Mouse (Mus musculus): ENCODE results near the gene Afdn. TPM values are rescaled to one million over a fixed set of nuclear protein-coding genes. Genes with fewer than 3 reads are reported as not detected.

Afdn gene
- polyA plus RNA-seq, 1 experiment: 6.6 TPM

DNA sequence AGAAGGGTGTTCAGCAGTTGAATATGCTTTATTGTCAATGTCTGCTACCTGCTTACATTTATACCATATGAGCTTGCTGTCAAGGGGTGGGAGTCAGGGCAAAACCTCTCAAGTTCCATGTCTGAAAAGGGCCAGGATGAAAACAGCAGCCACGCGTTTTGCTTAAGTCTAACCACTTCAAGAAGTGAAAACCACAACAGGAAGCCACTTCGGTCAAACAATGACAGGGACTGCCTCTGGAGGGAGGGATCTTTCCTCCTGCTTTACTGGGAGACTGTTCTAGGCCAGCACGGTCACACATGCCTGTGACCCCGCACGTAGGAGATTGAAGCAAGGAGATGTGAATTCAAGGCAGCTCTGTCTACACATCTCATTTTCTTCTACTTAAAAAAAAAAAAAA is 14.0 kb upstream of the Afdn start:
- no peak for TF ChIP-seq CTCF (IDR thresholded peaks at IDR 0.05; ENCODE audit: control insufficient read depth, insufficient read depth, low read length)
- TF ChIP-seq POLR2A (IDR thresholded peaks at IDR 0.05; ENCODE audit: borderline replicate concordance, control insufficient read depth, low read depth, low read length): no peak
- Histone ChIP-seq H3K27ac (ENCODE audit: control insufficient read depth, insufficient read depth, low read depth, low read length, poor library complexity) (no peak overlapping the region), H3K4me3 (replicated peaks; ENCODE audit: control insufficient read depth, low read depth, low read length) (no peak overlapping the region), H3K4me1 (ENCODE audit: control insufficient read depth, insufficient read depth, low read length) (no peaks in the 10 kb centered on the region; the same call in 1 of the 2 replicates)
- WGBS: 2% methylated on average over 6 of the region's 6 CpGs

- TF ChIP-seq CTCF (IDR thresholded peaks at IDR 0.05; ENCODE audit: control insufficient read depth, insufficient read depth, low read length): no peak
- no peak for TF ChIP-seq POLR2A (IDR thresholded peaks at IDR 0.05; ENCODE audit: borderline replicate concordance, control insufficient read depth, low read depth, low read length)
- Histone ChIP-seq H3K27ac (ENCODE audit: control insufficient read depth, insufficient read depth, low read depth, low read length, poor library complexity) (no peak overlapping the region), H3K4me3 (replicated peaks; ENCODE audit: control insufficient read depth, low read depth, low read length) (no peak overlapping the region), H3K4me1 (ENCODE audit: control insufficient read depth, insufficient read depth, low read length) (no peaks in the 10 kb centered on the region; the same call in 1 of the 2 replicates)
- 86% methylated on average over 9 of the region's 9 CpGs for WGBS
Measured at GRCm38 (mm10) chr17:13747681-13748080, 12.7 kb upstream of the Afdn start.

GRCm38 (mm10) chr17:13749027-13749426 is 11.3 kb upstream of the Afdn start:
- WGBS: 82% methylated on average over 4 of the region's 4 CpGs

DNA sequence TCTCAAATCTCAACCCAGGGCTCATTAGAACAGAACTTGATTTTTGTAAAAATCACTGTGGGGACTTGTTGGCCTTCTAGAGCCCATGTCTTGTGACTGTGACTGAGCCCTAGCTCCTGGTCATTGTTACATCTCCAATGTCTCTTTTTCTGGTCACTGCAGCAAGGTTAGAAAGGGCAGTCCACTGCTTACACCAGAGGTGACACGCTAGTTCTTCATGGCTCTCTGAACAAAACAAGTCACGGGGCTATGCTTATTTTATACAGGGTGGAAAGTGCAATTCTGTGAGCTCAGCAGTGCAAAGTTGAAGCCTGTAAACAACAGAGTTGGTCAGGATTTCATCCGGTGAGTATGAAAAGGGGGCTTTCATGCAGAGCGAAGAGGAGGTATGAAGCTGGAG is 6.4 kb upstream of the Afdn start:
- Histone ChIP-seq H3K27ac (ENCODE audit: control insufficient read depth, insufficient read depth, low read depth, low read length, poor library complexity) (no peak overlapping the region), H3K4me1 (ENCODE audit: control insufficient read depth, insufficient read depth, low read length) (no peaks in the 10 kb centered on the region), H3K4me3 (replicated peaks; ENCODE audit: control insufficient read depth, low read depth, low read length) (no peak overlapping the region)
- no peak for TF ChIP-seq POLR2A (IDR thresholded peaks at IDR 0.05; ENCODE audit: borderline replicate concordance, control insufficient read depth, low read depth, low read length)
- TF ChIP-seq CTCF (IDR thresholded peaks at IDR 0.05; ENCODE audit: control insufficient read depth, insufficient read depth, low read length): no peak
- WGBS: 86% methylated on average over 4 of the region's 4 CpGs

More at GRCm38 (mm10) chr17:13749027-13749426, 11.3 kb upstream of the Afdn start:
- Histone ChIP-seq H3K27ac (ENCODE audit: control insufficient read depth, insufficient read depth, low read depth, low read length, poor library complexity) (no peak overlapping the region), H3K4me1 (ENCODE audit: control insufficient read depth, insufficient read depth, low read length) (no peaks in the 10 kb centered on the region; the same call in 1 of the 2 replicates), H3K4me3 (replicated peaks; ENCODE audit: control insufficient read depth, low read depth, low read length) (no peak overlapping the region)
- TF ChIP-seq POLR2A (IDR thresholded peaks at IDR 0.05; ENCODE audit: borderline replicate concordance, control insufficient read depth, low read depth, low read length) (no peak), CTCF (IDR thresholded peaks at IDR 0.05; ENCODE audit: control insufficient read depth, insufficient read depth, low read length) (no peak)

GRCm38 (mm10) chr17:13754940-13755339 is 5.4 kb upstream of the Afdn start:
- H3K4me1 ChIP-seq (ENCODE audit: control insufficient read depth, insufficient read depth, low read length): no peaks in the 10 kb centered on the region
- H3K27ac ChIP-seq (ENCODE audit: control insufficient read depth, insufficient read depth, low read depth, low read length, poor library complexity): no peak overlapping the region
- TF ChIP-seq CTCF (IDR thresholded peaks at IDR 0.05; ENCODE audit: control insufficient read depth, insufficient read depth, low read length) (no peak), POLR2A (IDR thresholded peaks at IDR 0.05; ENCODE audit: borderline replicate concordance, control insufficient read depth, low read depth, low read length) (no peak)
- WGBS: 74% methylated on average over 6 of the region's 6 CpGs
- H3K4me3 ChIP-seq (replicated peaks; ENCODE audit: control insufficient read depth, low read depth, low read length): no peak overlapping the region

- H3K27ac ChIP-seq (ENCODE audit: control insufficient read depth, insufficient read depth, low read depth, low read length, poor library complexity): no peak overlapping the region
- no peak overlapping the region for H3K4me3 ChIP-seq (replicated peaks; ENCODE audit: control insufficient read depth, low read depth, low read length)
- 77% methylated on average over 7 of the region's 7 CpGs for WGBS
- H3K4me1 ChIP-seq (ENCODE audit: control insufficient read depth, insufficient read depth, low read length): no peaks in the 10 kb centered on the region
- TF ChIP-seq POLR2A (IDR thresholded peaks at IDR 0.05; ENCODE audit: borderline replicate concordance, control insufficient read depth, low read depth, low read length): no peak
- no peak for TF ChIP-seq CTCF (IDR thresholded peaks at IDR 0.05; ENCODE audit: control insufficient read depth, insufficient read depth, low read length)
Measured at GRCm38 (mm10) chr17:13758586-13758985, 1.8 kb upstream of the Afdn start.

GRCm38 (mm10) chr17:13759156-13759852 is 1.0 kb upstream of the Afdn start:
- Histone ChIP-seq H3K27ac (ENCODE audit: control insufficient read depth, insufficient read depth, low read depth, low read length, poor library complexity) (no peak overlapping the region), H3K4me1 (ENCODE audit: control insufficient read depth, insufficient read depth, low read length) (no peaks in the 10 kb centered on the region), H3K4me3 (replicated peaks; ENCODE audit: control insufficient read depth, low read depth, low read length) (no peak overlapping the region)
- 59% methylated on average over 13 of the region's 13 CpGs for WGBS
- TF ChIP-seq CTCF (IDR thresholded peaks at IDR 0.05; ENCODE audit: control insufficient read depth, insufficient read depth, low read length) (no peak), POLR2A (IDR thresholded peaks at IDR 0.05; ENCODE audit: borderline replicate concordance, control insufficient read depth, low read depth, low read length) (no peak)

- H3K4me1 ChIP-seq (ENCODE audit: control insufficient read depth, insufficient read depth, low read length): no peaks in the 10 kb centered on the region
- under 1% methylated on average over 71 of the region's 72 CpGs for WGBS
- H3K27ac ChIP-seq (ENCODE audit: control insufficient read depth, insufficient read depth, low read depth, low read length, poor library complexity): no peak overlapping the region
- H3K4me3 ChIP-seq (replicated peaks; ENCODE audit: control insufficient read depth, low read depth, low read length): peak overlapping the region; percentile 42
- no peak for TF ChIP-seq POLR2A (IDR thresholded peaks at IDR 0.05; ENCODE audit: borderline replicate concordance, control insufficient read depth, low read depth, low read length)
- no peak for TF ChIP-seq CTCF (IDR thresholded peaks at IDR 0.05; ENCODE audit: control insufficient read depth, insufficient read depth, low read length)
Measured at GRCm38 (mm10) chr17:13760675-13761178, 388 bp downstream of the Afdn start.

All from bone marrow, adult 2 months (tissue).